Mouse (Mus musculus): ENCODE data around the gene Dcaf15.

Dcaf15 gene

DNA sequence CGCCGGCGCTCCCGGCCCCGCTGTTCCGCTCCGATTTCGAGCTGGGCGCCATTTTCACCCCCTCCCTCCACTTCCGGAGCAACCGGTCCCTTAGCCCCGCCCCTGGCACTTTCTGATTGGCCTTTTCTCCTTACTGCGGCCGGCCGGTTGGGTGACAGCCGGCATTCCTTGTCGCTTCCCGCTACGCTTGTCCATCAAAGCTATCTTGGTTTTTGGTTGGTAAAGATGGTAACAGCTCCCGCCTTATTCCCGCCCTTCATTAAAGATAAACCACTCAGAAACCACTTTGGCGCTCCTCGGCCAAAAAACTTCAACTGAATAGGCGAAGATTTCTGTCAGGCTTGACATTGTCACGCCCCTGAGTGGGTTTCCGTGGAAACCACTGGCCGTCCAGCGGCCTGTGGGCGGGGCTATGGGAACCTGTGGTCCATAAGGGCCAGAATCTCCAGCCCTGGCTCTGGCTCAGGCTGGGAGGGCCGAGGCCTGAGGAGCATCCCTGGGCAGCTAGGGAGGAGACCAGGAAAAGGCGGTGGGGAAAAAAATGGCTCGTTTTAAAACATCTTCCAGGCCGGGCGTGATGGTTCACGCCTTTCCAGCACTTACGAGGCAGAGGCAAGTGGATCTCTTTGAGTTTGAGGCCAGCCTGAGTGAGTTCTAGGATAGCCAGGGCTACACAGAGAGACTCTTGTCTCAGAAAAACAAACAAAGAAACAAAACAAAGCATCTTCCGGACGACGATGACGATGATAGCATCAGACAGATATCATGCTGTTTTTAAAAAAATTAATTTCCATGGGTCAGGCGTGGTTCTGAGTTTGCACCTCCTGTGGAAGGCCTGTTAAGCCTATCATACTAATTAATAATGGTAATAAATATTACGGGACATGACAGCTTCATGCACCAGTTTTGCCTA, at the start of gene Dcaf15:
TSS of gene Dcaf15 (minus strand) at position 72 of the 913 bp plus-strand sequence.
- peak; percentile 99 for DNase-seq (ENCODE audit: low read depth, low spot score)

DNA sequence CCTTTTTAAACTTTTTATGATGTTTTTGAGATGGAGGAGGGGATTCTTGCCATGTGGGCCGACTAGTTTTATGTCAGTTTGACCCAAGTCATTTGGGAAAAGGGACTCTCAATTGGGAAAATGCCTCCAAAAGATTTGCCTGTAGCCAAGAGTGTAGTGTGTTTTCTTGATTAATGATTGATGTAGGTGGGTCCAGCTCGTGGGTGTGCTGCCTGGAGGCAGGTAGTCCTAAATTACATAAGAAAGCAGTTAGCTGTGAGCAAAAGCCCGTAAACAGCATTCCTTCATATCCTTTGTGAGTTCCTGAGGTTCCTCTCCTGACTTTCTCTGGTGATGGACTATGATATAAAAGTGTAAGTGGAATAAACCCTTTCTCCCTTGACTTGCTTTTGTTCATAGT, 44.6 kb upstream of the Dcaf15 start:
- DNase-seq (ENCODE audit: low read depth, low spot score) = no peak

DNA sequence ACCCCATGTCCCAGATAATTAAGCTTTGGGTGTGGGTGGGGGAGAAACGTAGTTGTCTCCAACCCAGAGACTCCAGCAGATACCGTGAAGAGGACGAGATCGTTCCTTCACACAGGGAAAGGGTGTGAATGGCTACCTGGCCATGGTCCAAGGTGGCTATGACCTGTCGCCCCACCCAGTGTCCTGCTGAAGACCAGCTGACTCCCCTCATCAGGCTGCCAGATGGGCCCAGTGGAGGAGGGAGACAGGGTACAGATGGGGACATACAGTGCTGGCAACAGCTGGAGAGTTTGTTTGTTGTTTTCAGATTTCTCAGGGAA, 43.9 kb upstream of the Dcaf15 start:
- DNase-seq (ENCODE audit: low read depth, low spot score) = no peak

DNA sequence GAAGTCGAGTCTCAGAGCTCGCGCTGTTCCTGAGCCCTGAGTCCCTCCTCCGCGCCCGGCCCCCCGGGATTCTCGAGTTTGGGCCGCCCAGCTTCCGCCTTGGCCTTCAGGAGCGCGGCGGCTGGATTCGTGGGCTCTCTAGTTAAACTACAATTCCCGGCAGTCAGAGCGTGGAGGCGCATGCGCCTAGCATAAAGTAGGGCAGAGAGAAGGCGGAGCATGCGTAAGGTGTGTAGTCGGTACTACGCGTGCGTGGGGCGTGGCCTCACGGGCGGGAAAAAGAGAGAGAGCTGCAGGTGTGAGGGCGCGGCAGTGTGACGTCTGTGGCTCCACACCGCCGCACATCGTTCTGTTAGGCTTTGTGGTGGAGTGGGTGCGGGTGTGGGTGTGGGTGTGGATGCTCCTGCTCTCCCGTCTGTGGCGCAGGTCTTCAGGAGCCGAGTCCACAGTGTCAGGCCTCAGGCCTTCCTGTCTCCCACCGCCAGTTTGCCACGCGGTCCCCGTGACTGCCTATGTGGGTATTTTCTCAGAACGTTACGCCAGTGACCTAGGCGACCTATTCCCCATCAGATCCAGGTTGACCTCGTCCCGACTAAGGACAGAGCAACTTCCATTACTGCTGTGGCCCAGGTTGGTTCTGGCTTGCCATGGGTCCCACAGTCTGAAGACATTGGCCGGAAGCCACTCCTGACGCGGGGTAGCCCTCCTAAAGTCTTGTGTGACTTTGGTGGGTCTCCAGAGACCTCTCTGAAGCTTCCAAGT, 43.4 kb upstream of the Dcaf15 start, which contains the start of the genes Cc2d1a and 4930432K21Rik:
TSS of gene Cc2d1a (minus strand) at position 168 of the 762 bp plus-strand sequence.
TSS of gene 4930432K21Rik (plus strand) at position 257 of the 762 bp plus-strand sequence.
- peak; percentile 99 for DNase-seq (ENCODE audit: low read depth, low spot score)

DNA sequence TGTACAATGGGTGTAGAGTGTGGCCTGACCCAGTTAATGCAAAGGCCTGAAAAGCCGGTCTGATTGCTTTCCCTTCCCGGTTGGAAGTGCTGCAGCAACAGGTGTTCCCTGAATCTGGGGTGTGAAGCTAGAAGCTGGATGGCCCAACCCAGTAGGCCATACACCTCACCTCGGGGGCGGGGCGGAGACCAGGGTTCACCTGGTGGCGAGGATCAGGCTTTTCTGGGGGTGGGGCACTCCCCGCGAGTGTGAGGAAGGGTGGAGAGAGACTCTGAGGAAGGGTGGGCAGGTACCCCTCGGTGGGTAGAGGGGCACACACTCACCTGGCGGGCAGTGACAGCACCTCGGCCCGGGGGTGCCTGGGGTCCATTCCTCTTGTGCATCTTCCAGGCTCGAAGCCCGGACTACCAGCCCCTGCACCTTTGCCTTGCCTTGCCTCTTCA, 42.8 kb upstream of the Dcaf15 start:
- no peak for DNase-seq (ENCODE audit: low read depth, low spot score)

DNA sequence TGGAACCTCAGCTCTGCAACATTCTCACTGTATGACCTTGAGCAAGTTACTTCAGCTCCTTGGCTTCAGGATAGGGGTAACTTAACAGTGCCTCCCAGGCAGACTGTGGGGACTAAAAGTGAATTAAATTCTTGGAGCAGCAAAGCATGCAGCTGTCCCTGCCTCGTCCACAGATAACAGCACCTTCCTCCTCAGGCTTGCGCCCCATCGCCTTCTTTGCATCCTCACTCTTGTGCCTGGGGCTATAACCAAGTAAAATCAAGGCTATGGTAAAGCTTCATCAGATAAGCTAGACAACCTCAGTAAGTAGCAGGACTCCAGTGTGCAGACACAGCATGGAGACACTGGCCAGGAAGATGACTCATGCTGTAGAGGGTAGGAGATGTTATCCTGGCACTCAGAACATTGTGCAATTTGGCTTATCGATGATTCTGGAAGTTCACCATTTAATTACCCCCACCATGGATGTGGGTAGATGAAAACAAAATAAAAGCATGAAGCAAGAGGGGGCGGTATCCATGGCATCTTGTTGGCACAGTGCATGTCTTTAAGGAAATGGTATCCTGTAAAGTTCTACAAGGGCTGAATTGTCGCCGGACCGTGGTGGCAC, 40.2 kb upstream of the Dcaf15 start:
- DNase-seq (ENCODE audit: low read depth, low spot score) = no peak

DNA sequence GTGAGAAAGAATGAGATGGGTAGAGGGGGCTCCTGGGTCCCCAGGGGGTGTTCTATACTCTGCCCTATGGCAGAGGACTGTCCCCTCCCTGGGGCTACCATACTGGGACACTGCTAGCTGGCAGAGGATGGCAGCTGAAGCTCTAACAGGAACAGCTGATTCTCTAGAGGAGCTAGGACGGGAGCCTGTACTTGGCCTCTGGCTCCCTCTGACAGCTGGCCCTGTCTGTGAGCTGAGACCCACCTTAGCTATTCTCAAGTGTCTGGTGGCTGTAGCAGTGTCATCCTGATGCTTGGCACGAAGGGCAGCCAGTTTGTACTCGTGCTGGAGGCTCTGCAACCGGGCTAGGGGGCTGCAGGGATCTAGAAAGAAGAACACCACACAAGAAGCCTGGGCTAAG, 36.3 kb upstream of the Dcaf15 start:
- DNase-seq (ENCODE audit: low read depth, low spot score) = no peak

DNA sequence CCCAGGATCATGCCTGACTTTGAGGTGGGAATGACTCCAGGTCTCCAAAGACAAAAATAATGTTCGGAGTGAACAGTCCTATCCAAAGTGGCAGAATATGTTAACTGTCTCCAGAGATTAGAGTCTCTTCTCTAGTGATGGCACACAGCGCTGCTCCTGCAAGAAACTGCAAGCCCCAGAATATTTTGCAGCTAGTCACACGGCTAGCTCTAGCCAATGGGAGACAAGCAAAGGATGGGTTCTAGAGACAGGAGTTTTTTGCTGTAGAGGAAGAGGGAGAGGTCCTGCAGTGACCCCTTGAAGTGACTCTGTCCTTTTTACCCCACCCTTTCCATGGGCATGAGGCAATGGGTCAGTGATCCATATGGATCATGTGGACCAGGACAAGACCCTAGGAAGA, 33.3 kb upstream of the Dcaf15 start:
- peak; percentile 42 for DNase-seq (ENCODE audit: low read depth, low spot score)

DNA sequence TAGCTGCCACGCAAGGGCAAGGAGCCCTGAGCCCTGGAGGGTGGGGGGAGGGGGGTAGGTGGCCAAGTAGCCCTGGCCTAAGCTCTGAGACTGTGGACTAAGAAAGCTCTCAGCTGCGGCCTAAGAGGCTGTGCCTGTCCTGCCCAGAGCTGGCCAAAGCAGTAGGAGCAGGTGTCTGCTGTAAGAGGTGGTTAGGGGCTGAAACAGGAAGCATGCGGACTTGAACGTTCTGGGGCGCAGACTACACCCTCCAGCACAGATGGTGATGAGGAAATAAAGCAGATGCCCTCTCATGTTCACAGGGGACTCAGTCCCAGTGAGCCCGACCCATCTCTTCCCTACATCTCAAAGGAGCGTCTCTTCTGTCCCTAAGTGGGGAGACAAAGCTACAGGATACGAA, 27.7 kb upstream of the Dcaf15 start:
- peak; percentile 24 for DNase-seq (ENCODE audit: low read depth, low spot score)

DNA sequence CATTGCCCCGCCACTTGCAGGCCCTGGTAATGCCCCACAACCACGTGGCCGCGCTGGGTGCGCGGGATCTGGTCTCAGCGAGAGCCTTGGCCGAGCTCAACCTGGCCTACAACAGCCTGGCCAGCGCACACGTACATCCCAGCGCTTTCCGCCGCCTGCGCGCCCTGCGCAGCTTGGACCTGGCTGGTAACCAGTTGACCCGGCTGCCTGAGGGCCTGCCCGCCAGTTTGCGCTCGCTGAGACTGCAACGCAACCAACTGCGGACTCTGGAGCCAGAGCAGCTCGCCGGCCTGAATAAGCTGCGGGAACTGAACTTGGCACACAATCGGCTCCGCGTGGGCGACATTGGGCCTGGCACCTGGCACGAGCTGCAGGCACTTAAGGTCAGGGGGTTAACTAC, 26.2 kb upstream of the Dcaf15 start:
- no peak for DNase-seq (ENCODE audit: low read depth, low spot score)

DNA sequence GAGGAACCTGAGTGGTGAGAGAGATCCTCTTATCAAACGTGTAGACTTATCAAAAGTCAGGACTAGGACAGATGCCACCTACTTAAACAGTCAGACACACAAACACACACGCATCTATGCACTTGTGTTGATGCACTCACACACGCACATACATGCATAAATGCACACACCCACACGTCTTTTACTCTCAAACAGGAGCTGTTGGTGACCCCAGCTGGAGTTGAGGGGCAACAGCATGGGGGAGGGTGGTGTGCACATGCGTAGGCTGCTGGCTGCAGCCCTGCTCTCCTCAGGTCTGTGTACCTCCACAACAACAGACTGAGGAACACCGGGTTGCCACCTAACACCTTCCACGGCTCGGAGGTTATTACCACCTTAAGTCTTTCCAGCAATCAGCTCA, 23.7 kb upstream of the Dcaf15 start:
- DNase-seq (ENCODE audit: low read depth, low spot score) = no peak

DNA sequence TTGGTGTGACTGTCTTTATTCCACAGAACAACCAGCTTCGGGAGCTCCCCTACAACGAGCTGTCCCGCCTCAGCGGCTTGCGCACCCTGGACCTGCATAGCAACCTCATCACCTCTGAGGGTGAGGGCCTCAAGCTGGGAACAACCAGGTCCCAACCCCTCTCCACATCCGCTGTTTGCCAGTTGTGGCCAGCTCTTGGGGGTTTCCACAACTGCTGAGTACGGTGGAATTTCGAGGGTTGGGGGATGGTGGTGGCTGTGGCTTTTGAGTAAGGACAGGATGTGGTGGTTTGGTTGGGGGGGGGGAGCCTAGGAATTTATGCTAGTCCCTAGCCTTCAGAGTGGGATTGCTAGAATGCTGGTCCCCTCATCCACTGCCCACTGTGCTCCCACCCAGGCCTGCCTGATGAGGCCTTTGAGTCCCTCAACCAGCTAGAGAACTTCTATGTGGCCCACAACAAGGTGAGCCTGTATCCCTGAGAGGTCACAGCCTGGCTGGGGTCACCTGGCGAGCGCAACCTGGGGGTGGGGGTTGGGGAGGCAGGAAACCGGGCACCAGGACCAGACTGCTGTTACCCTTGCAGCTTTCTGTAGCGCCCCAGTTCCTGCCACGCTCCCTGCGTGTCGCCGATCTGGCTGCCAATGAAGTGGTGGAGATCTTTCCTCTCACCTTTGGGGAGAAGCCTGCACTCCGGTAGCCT, 22.8 kb upstream of the Dcaf15 start:
- DNase-seq (ENCODE audit: low read depth, low spot score) = no peak

DNA sequence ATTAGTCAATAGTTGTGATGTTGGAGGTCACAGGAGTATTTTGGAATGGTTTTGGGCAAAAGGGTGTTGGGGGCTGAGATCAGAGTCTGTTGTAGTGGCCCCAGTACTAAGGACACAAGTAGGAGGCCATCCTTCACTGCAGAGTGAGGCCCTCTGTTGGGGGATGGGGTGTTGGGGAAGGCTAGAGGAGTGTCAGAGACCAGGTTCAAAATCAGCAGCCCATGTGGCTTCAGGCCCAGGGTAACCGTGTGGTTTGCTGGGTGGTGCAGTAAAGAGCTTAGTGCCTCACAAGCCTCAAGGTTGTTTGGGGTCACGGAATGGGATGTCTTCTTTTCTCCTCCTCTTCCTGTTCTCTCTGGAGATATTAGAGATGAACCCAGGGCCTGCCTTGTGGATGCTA, 22.2 kb upstream of the Dcaf15 start:
- DNase-seq (ENCODE audit: low read depth, low spot score) = no peak

DNA sequence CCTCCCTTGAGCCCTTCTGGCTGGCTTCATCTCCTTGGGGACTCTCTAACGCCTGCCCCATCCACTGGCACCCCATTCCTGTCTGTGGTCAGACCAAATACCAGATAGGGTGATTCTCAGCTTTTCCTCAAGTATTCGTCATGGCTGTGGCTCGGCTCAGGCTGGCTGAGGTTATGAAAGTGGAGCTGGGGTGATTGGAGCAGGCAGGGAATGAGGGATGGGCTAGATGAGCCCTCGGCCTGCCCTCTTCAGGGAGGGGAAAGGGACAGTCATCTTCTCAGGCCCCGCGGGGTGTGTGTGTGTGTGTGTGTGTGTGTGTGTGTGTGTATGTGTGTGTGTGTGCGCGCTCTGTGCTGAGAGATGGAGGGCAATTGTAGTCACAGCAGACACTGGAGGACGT, 21.1 kb upstream of the Dcaf15 start, which contains the start of gene Podnl1:
TSS of gene Podnl1 (plus strand) at position 334 of the 400 bp plus-strand sequence.
- no peak for DNase-seq (ENCODE audit: low read depth, low spot score)

DNA sequence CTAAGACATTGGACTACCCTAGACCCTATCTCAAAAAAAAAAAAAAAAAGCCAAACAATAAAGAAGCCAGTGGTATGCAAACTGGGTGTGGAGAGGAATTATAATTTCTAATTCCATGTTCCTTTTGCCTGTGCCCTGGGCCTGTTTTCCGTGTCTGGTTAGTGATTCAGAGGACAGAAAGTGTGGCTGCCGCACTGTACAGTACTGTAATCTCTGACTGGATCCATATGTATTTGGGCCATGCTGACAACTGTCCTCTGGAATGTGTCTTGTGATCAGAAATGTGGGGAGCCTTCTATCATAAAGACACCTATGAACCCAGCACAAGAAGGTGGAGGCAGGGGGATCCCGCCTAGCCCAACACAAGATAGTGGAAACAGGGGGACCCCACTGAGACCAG, 17.6 kb upstream of the Dcaf15 start:
- DNase-seq (ENCODE audit: low read depth, low spot score) = no peak

DNA sequence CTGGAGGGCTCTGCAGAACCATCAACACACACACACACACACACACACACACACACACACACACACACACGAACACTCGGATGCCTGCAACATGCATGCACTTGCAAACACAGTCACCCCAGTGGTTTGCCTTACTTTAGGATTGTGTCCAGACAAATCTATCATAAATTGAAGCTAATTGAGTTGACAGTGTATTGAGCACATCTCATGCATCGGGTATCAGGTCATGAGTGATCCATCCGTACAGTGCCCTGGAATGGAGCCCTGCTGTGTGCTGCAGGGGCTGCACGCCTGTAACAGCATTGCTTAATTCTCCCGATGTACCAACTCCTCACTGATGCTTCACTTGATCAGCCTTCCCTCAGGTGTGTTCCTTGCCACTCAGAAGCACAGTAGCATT, 11.1 kb upstream of the Dcaf15 start:
- no peak for DNase-seq (ENCODE audit: low read depth, low spot score)

DNA sequence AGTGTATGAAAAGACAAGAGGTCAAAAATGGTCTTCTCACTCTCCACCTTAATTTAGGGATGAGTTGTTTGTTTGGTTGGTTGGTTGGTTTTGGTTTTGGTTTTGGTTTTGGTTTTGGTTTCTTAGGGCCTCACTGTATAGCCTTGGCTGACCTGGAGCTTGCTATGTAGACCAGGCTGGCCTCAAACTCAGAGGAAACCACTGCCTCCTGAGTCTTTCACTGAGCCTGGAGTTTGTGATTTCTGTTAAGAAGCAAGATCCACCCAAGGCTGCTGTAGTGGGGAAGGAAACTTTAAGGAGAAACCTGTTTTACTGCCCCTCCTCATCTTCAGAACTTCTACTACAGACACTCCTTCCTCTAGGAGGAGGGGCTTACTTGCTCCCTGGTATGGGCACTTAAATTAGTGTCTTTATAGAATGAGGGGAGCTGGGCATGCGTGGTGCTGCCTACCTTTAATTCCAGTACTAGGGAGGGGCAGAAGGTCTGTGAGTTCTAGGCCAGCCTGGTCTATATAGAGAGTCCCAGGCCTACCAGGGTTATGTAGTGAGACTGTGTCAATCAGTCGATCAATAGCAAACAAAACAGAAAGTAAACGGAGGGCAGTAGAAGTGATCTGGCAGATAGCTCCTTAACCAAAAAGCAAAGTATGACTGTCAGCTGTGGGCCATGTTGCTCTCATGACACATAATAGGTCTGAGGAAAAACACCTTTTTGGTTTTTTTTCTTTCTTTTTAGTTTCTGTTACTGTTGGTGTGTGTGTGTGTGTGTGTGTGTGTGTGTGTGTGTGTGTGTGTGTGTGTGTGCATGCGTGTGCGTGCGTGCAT, 1.9 kb upstream of the Dcaf15 start:
- DNase-seq (ENCODE audit: low read depth, low spot score) = no peak

DNA sequence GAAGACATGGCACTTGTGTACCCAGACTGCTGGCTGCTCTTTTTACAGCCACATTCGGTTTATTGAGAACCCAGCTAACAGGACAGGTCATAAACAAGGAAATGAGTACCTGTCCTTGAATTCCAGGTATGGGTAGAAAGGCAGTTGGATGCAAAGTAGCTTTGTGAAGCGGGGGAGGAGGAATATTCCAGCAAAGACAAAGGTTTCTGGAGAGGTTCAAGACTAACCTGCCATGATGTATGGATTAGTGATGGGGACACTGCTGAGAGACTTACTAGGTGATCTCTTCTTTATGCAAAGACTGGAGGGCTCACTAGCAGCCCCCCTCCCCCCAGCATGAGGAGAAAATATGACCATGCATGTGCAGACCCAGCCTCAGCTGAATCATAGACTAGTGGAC, 1.1 kb upstream of the Dcaf15 start:
- peak; percentile 11 for DNase-seq (ENCODE audit: low read depth, low spot score)

DNA sequence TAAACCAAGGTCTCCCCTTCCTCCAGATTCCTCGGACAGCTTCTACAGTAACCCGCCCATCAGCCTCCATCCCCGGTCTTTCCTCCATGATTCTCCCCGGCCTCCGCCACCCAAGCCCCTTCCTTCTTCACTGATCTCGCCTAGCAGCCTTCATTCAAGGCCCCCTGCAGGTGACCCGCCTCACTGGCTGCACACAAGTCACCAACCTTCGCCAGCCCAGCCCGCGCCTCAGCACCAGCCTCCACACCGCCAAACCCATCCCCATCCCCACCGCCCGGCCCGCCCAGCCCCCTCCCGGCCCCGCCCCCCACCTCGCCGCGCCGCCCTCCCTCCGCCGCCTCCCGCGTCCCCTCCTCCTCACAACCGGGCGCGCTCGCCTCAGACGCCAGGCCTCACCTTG, 347 bp downstream of the Dcaf15 start:
- DNase-seq (ENCODE audit: low read depth, low spot score) = peak; percentile 86

DNA sequence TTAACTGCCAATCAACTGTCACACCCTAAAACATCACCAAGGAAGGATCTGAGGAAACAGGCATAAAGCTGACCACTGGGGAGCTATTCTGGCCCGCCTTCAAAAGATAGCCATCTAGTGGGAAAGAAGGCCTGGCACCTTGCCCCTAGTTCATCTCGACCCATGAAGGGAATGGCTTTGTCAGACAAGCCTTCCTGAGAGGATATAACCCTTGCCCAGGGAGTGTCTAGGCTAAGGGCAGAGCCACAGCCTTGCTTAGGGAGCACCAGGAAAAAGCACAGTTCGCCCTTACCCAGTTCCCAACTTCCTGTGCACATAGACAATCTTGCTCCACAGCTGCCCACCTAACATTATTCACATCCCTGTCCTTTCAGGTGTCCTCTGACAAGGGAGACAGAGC, 967 bp downstream of the Dcaf15 start:
- no peak for DNase-seq (ENCODE audit: low read depth, low spot score)
